Mouse (Mus musculus): Measurements from ENCODE around the gene Kcng4.

Kcng4 gene

GRCm38 (mm10) chr8:119612471-119612870, 23.0 kb downstream of the Kcng4 start, which contains the start of gene Adad2:
TSS of gene Adad2 (plus strand) at chr8:119612747.
- no peak for DNase-seq

- no peak for DNase-seq
Observed at GRCm38 (mm10) chr8:119606224-119606623, 29.3 kb downstream of the Kcng4 start.

- DNase-seq, result peak; percentile 96
Observed at GRCm38 (mm10) chr8:119604996-119605395, 30.5 kb downstream of the Kcng4 start, which contains the start of gene Taf1c. TSS of gene Taf1c (minus strand) at chr8:119605222.

- no peak for DNase-seq
Observed at GRCm38 (mm10) chr8:119604398-119604803, 31.1 kb downstream of the Kcng4 start.

- no peak for DNase-seq
Observed at GRCm38 (mm10) chr8:119603771-119604170, 31.7 kb downstream of the Kcng4 start.

GRCm38 (mm10) chr8:119591456-119591855, 44.0 kb downstream of the Kcng4 start:
- DNase-seq, result no peak

GRCm38 (mm10) chr8:119590348-119590747, 45.1 kb downstream of the Kcng4 start:
- DNase-seq, result no peak

- no peak for DNase-seq
Observed at GRCm38 (mm10) chr8:119588844-119589243, 46.6 kb downstream of the Kcng4 start.

- DNase-seq, result no peak
Observed at GRCm38 (mm10) chr8:119588321-119588720, 47.2 kb downstream of the Kcng4 start.

- no peak for DNase-seq
Observed at GRCm38 (mm10) chr8:119585901-119586300, 49.6 kb downstream of the Kcng4 start.

- DNase-seq, result no peak
Observed at GRCm38 (mm10) chr8:119580441-119581161, 54.9 kb downstream of the Kcng4 start.

GRCm38 (mm10) chr8:119579096-119579495, 56.4 kb downstream of the Kcng4 start:
- no peak for DNase-seq

GRCm38 (mm10) chr8:119575366-119575726, 60.1 kb downstream of the Kcng4 start:
- no peak for DNase-seq

GRCm38 (mm10) chr8:119574437-119575365, 60.8 kb downstream of the Kcng4 start, which contains the start of the genes Hsdl1 and Dnaaf1:
TSS of gene Hsdl1 (minus strand) at chr8:119575183.
TSS of gene Dnaaf1 (plus strand) at chr8:119575235.
- peak; percentile 97 for DNase-seq
